Mouse (Mus musculus): ENCODE data around the gene Tnrc6b. TPM values are rescaled to one million over a fixed set of nuclear protein-coding genes. Genes with fewer than 3 reads are reported as not detected.
"Not testable (repeated sequence)": the region's sequence is repeated elsewhere in the genome, so short reads cannot be mapped to it uniquely, and the experiment has no call there.

Gene Tnrc6b
- polyA plus RNA-seq, 1 experiment from 2014 or later: 9.6 TPM

DNA sequence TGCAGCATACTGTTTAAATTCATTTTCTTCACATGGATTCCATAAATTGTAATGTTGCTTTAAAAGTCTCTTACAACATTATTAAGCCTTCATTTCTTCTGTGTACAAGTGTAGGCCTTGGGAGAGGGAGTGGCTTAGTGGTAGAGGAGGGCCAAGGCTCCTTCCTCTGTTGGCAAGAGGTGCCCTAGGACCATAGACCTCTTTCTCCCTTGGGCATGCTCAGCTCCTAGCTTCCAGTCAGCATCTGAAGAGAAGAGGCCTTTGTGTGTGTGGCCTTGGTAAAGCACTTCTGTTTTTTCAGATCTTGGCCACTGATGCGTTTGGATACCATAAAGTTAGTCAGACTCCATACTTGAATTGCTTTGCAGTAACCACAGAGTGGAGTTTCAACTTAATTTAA, 133.1 kb downstream of the Tnrc6b start:
- TF ChIP-seq CTCF (IDR thresholded peaks at IDR 0.05; ENCODE audit: low read depth) (no peak), EP300 (IDR thresholded peaks at IDR 0.05; ENCODE audit: low read depth) (no peak)
- DNase-seq: no peak
- H3K27ac ChIP-seq (ENCODE audit: low read depth): no peak overlapping the region
- no peak for ATAC-seq
- peaks cover 7% of the 10 kb centered on the region; the same call in 1 of the 2 replicates for H3K36me3 ChIP-seq (replicated peaks; ENCODE audit: insufficient read depth, low read length)
- H3K4me1 ChIP-seq (ENCODE audit: insufficient read depth): peaks cover 18% of the 10 kb centered on the region
- whole genome bisulfite sequencing (ENCODE audit: insufficient replicate concordance): 60% methylated on average over 1 of the region's 1 CpGs
- no peaks in the 10 kb centered on the region for H3K27me3 ChIP-seq (ENCODE audit: insufficient read depth, low read length)
- H3K9me3 ChIP-seq (ENCODE audit: low read length): no peaks in the 10 kb centered on the region
- H3K4me3 ChIP-seq (ENCODE audit: low read depth, low read length): no peak overlapping the region
- H3K9ac ChIP-seq (replicated peaks): no peak overlapping the region
- H3K4me2 ChIP-seq (ENCODE audit: low read depth, low read length): no peak overlapping the region

DNA sequence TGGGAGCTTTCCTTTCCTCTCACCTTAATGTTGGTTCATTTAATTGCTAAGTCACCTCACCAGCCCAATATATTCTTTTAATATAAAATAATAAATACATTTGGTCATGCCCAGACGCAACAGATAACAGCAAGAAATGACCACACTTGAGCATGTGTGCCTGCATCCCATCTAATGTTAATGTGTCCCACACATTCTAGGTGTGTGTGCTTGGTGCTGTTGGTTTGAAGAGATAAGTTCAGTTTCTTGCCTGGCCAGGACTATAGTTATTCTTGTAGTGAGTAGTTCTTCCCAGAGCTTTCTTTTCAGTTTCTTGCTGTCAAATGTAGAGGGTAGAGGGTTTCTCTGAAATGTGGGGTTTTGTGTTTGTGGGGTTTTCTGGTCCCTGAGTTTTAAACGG, 133.8 kb downstream of the Tnrc6b start:
- WGBS (ENCODE audit: insufficient replicate concordance): 70% methylated on average over 2 of the region's 2 CpGs
- ATAC-seq: 0 out of 2 replicates have a peak, but pooled peaks have one; percentile 21
- H3K4me1 ChIP-seq (ENCODE audit: insufficient read depth): peaks cover 13% of the 10 kb centered on the region; the same call in 1 of the 2 replicates
- no peak overlapping the region for H3K4me3 ChIP-seq (ENCODE audit: low read depth, low read length)
- H3K9ac ChIP-seq (replicated peaks): no peak overlapping the region
- TF ChIP-seq CTCF (IDR thresholded peaks at IDR 0.05; ENCODE audit: low read depth): no peak
- no peak for TF ChIP-seq EP300 (IDR thresholded peaks at IDR 0.05; ENCODE audit: low read depth)
- no peak overlapping the region for H3K27ac ChIP-seq (ENCODE audit: low read depth)
- no peak for DNase-seq
- peaks cover 11% of the 10 kb centered on the region; the same call in 1 of the 2 replicates for H3K36me3 ChIP-seq (replicated peaks; ENCODE audit: insufficient read depth, low read length)
- no peaks in the 10 kb centered on the region for H3K27me3 ChIP-seq (ENCODE audit: insufficient read depth, low read length)
- no peaks in the 10 kb centered on the region for H3K9me3 ChIP-seq (ENCODE audit: low read length)
- H3K4me2 ChIP-seq (ENCODE audit: low read depth, low read length): no peak overlapping the region

DNA sequence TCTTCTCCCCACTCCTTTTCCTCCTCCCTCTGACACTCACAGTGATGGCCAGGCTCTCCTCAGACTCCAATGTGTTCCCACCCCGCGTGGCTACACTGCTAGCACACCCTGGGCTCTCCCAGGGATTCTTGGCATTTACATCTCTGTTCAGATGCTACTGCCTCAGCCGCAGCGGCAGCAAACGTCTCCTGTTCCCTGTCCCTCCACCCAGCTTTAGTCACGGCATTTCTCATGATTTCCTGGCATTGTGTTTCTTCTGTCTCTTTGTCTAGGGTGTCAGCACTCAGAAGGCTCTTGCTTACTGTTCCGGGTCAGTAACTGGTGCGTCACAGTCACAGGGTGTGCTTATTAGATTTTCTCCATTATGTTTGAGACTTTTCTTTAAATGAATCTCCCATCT, 138.9 kb downstream of the Tnrc6b start:
- H3K27ac ChIP-seq (ENCODE audit: low read depth): no peak overlapping the region
- WGBS (ENCODE audit: insufficient replicate concordance): 83% methylated on average over 8 of the region's 8 CpGs
- no peaks in the 10 kb centered on the region for H3K9me3 ChIP-seq (ENCODE audit: low read length)
- no peaks in the 10 kb centered on the region for H3K27me3 ChIP-seq (ENCODE audit: insufficient read depth, low read length)
- no peak for DNase-seq
- no peak overlapping the region for H3K4me2 ChIP-seq (ENCODE audit: low read depth, low read length)
- H3K4me1 ChIP-seq (ENCODE audit: insufficient read depth): no peaks in the 10 kb centered on the region
- ATAC-seq: no peak
- H3K36me3 ChIP-seq (replicated peaks; ENCODE audit: insufficient read depth, low read length): peaks cover 5% of the 10 kb centered on the region; the same call in 1 of the 2 replicates
- H3K4me3 ChIP-seq (ENCODE audit: low read depth, low read length): no peak overlapping the region
- no peak for TF ChIP-seq CTCF (IDR thresholded peaks at IDR 0.05; ENCODE audit: low read depth)
- TF ChIP-seq EP300 (IDR thresholded peaks at IDR 0.05; ENCODE audit: low read depth): no peak
- H3K9ac ChIP-seq (replicated peaks): no peak overlapping the region

DNA sequence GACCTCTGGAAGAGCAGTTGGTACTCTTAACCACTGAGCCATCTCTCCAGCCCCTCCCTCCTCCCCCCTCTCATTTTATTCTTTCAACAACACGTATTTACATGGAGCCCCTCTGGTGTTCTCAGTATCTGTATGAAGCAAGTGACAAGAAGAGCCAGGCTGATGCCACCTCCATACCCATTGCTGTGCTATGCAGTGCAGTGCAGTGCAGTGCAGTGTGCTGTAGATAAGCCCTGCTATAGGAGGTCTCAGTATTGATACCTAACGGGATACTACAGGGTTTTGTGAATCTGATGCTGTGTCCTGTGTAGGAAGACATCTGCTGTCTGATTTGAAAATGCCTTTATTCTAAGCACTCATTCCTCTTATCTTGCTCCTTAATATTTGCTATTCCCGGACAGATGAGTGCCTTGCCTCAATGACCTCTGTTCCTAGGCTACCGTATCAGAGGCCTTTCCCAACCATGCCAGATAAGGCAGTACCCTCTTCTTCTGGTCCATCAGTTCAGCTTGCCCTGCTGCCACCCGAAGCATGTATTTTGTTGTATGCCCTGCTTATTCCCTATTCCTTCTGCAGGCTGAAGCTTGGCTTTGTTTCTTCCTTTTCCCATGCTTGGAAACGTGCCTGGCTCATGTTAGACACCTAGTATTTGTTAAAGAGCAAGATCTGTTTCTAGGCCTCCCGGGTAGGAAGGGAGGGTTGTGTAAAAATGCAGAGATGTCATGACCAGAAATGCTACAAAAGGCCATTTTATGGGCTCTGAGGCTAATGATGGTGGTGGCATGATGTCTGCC, 139.8 kb downstream of the Tnrc6b start:
- no peak overlapping the region for H3K4me3 ChIP-seq (ENCODE audit: low read depth, low read length)
- H3K4me2 ChIP-seq (ENCODE audit: low read depth, low read length): no peak overlapping the region
- TF ChIP-seq CTCF (IDR thresholded peaks at IDR 0.05; ENCODE audit: low read depth) (no peak), EP300 (IDR thresholded peaks at IDR 0.05; ENCODE audit: low read depth) (no peak)
- WGBS (ENCODE audit: insufficient replicate concordance): 68% methylated on average over 7 of the region's 7 CpGs
- no peaks in the 10 kb centered on the region for H3K27me3 ChIP-seq (ENCODE audit: insufficient read depth, low read length)
- no peak overlapping the region for H3K27ac ChIP-seq (ENCODE audit: low read depth)
- no peak for ATAC-seq
- peaks cover 5% of the 10 kb centered on the region; the same call in 1 of the 2 replicates for H3K36me3 ChIP-seq (replicated peaks; ENCODE audit: insufficient read depth, low read length)
- no peaks in the 10 kb centered on the region for H3K4me1 ChIP-seq (ENCODE audit: insufficient read depth)
- no peaks in the 10 kb centered on the region for H3K9me3 ChIP-seq (ENCODE audit: low read length)
- no peak overlapping the region for H3K9ac ChIP-seq (replicated peaks)
- DNase-seq: no peak

DNA sequence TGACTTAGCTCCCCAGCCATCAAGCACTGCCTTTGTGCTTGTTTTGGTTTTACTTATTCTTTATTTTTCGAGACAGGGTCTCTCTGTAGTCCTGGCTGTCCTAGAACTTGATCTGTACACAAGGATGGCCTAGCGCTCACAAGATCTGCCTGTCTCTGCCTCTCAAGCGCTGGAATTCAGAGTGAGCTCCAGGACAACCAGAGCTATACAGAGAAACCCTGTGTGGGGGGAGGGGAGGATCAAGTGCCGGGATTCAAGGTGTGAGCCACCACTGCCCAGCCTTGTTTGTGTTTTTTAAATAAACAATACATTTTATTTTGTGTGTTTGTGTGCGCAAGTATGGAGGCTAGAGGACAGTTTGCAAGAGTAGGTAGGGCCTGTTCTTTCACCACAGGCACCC, 141.0 kb downstream of the Tnrc6b start:
- Histone ChIP-seq H3K27me3 (ENCODE audit: insufficient read depth, low read length) (no peaks in the 10 kb centered on the region), H3K4me1 (ENCODE audit: insufficient read depth) (no peaks in the 10 kb centered on the region), H3K36me3 (replicated peaks; ENCODE audit: insufficient read depth, low read length) (peaks cover 5% of the 10 kb centered on the region; the same call in 1 of the 2 replicates), H3K4me2 (ENCODE audit: low read depth, low read length) (no peak overlapping the region), H3K4me3 (ENCODE audit: low read depth, low read length) (no peak overlapping the region), H3K27ac (ENCODE audit: low read depth) (no peak overlapping the region), H3K9ac (replicated peaks) (no peak overlapping the region), H3K9me3 (ENCODE audit: low read length) (no peaks in the 10 kb centered on the region)
- ATAC-seq (no peak), DNase-seq (no peak)
- TF ChIP-seq CTCF (IDR thresholded peaks at IDR 0.05; ENCODE audit: low read depth) (no peak), EP300 (IDR thresholded peaks at IDR 0.05; ENCODE audit: low read depth) (no peak)
- 95% methylated on average over 5 of the region's 5 CpGs for WGBS (ENCODE audit: insufficient replicate concordance)

DNA sequence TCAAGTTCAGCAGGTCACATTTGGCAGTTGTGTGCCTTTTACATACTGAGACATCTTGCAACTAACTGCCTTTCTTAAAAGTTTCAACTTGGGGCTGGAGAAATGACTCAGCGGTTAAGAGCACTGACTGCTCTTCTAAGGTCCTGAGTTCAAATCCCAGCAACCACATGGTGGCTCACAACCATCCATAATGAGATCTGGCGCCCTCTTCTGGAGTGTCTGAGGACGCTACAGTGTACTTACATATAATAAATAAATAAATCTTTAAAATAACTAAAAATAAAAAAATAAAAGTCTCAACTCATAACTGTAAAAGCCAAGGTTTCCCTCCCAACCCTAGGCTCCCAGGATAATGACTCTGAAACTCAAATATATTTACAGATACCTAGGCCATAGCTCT, 141.4 kb downstream of the Tnrc6b start:
- H3K9me3 ChIP-seq (ENCODE audit: low read length); H3K4me1 ChIP-seq (ENCODE audit: insufficient read depth); ATAC-seq; H3K4me3 ChIP-seq (ENCODE audit: low read depth, low read length); H3K4me2 ChIP-seq (ENCODE audit: low read depth, low read length); H3K27ac ChIP-seq (ENCODE audit: low read depth); H3K36me3 ChIP-seq (replicated peaks; ENCODE audit: insufficient read depth, low read length); H3K27me3 ChIP-seq (ENCODE audit: insufficient read depth, low read length); DNase-seq; H3K9ac ChIP-seq (replicated peaks): not testable (repeated sequence)
- TF ChIP-seq CTCF (IDR thresholded peaks at IDR 0.05; ENCODE audit: low read depth): peak; percentile 35
- WGBS (ENCODE audit: insufficient replicate concordance): 82% methylated on average over 3 of the region's 3 CpGs
